Mouse (Mus musculus): Measurements from ENCODE around the gene Nkain4. TPM values are rescaled to one million over a fixed set of nuclear protein-coding genes. Genes with fewer than 3 reads are reported as not detected.

The Nkain4 gene
- total and polyA plus RNA-seq, 3 experiments, result not detected

- dilution Hi-C loops (cut with MboI; ENCODE audit: extremely low pct_ligation_motif_present, extremely low pct_unique_long_range_greater_than_20kb, low sequenced_read_pairs) (no loop called here), in situ Hi-C loops (cut with MboI; ENCODE audit: low pct_ligation_motif_present, low pct_unique_long_range_greater_than_20kb, low sequenced_read_pairs) (no loop called here)
- Histone ChIP-seq H3K4me1 (ENCODE audit: control insufficient read depth in 1 of 2, insufficient read depth in 2 of 2) (no peaks in the 10 kb centered on the region), H3K9me3 (replicated peaks; ENCODE audit: low read length) (no peaks in the 10 kb centered on the region), H3K4me3 (replicated peaks in 1 of 3; ENCODE audit: low read depth in 2 of 3, low read length in 2 of 3, poor library complexity in 1 of 3) (no peak overlapping the region), H3K36me3 (replicated peaks in 1 of 2; ENCODE audit: control insufficient read depth in 1 of 2, insufficient read depth in 1 of 2, low read length in 1 of 2) (peaks cover 9 to 37% of the 10 kb centered on the region in 2 experiments), H3K27ac (ENCODE audit: insufficient read depth, low read depth) (no peak overlapping the region), H3K4me2 (ENCODE audit: insufficient read depth, low read depth, poor library complexity, severe bottlenecking) (no peak overlapping the region), H3K9ac (ENCODE audit: insufficient read depth, low read depth) (no peak overlapping the region), H3K79me2 (replicated peaks; ENCODE audit: control insufficient read depth, extremely low read depth, insufficient read depth, poor library complexity, severe bottlenecking) (no peaks in the 10 kb centered on the region), H3K27me3 (replicated peaks) (no peaks in the 10 kb centered on the region)
- DNase-seq (ENCODE audit: extremely low read depth), result no peak
- TF ChIP-seq BHLHE40 (IDR thresholded peaks at IDR 0.05; ENCODE audit: low read depth, low read length) (no peak), JUN (IDR thresholded peaks at IDR 0.05; ENCODE audit: insufficient read depth, low read depth, low read length) (no peak), E2F4 (IDR thresholded peaks at IDR 0.05; ENCODE audit: insufficient replicate concordance, low read depth, low read length) (no peak), NELFE (IDR thresholded peaks at IDR 0.05; ENCODE audit: low read depth, low read length) (no peak), MEF2A (IDR thresholded peaks at IDR 0.05; ENCODE audit: borderline replicate concordance, low read depth, low read length) (no peak), MAX (IDR thresholded peaks at IDR 0.05; ENCODE audit: low read length) (no peak), ELF1 (IDR thresholded peaks at IDR 0.05; ENCODE audit: low read depth, low read length) (no peak), KAT2A (IDR thresholded peaks at IDR 0.05; ENCODE audit: insufficient replicate concordance, low read length) (no peak), CHD1 (IDR thresholded peaks at IDR 0.05; ENCODE audit: low read depth, low read length) (no peak), CHD2 (IDR thresholded peaks at IDR 0.05; ENCODE audit: low read length) (no peak)
Observed at GRCm38 (mm10) chr2:180987432-180988030, 33.0 kb upstream of the Nkain4 start.

DNA sequence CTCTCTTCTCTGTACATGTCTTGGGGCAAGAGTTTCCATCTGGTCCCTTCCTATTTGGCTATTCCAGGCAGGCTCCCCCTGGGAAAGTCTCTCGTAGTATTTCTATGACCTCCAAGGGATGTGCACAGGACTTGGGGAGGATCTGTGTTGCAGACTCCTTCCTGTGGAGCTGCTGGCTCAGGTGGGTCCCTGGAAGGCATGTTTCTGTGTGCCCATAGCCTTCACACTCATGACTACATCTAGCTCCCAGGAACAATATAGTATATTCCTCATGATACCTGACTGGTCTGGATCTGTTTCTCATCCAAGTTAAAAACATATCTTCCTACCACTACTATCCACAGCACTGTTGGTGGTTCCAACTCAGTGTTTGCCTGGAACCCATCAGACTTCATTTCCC, 32.5 kb upstream of the Nkain4 start:
- H3K27ac ChIP-seq (ENCODE audit: insufficient read depth, low read depth), result no peak overlapping the region
- peaks cover 14 to 42% of the 10 kb centered on the region in 2 experiments for H3K36me3 ChIP-seq (replicated peaks in 1 of 2; ENCODE audit: control insufficient read depth in 1 of 2, insufficient read depth in 1 of 2, low read length in 1 of 2)
- DNase-seq (ENCODE audit: extremely low read depth), result no peak
- TF ChIP-seq CHD2 (IDR thresholded peaks at IDR 0.05; ENCODE audit: low read length) (no peak), E2F4 (IDR thresholded peaks at IDR 0.05; ENCODE audit: insufficient replicate concordance, low read depth, low read length) (no peak), SMC3 (IDR thresholded peaks at IDR 0.05; ENCODE audit: low read depth, low read length) (no peak), MYC (IDR thresholded peaks at IDR 0.05; ENCODE audit: low read depth, low read length) (no peak), CHD1 (IDR thresholded peaks at IDR 0.05; ENCODE audit: low read depth, low read length) (no peak), NRF1 (IDR thresholded peaks at IDR 0.05; ENCODE audit: low read depth, low read length) (no peak), BHLHE40 (IDR thresholded peaks at IDR 0.05; ENCODE audit: low read depth, low read length) (no peak), POLR2A (IDR thresholded peaks at IDR 0.05; ENCODE audit: low read depth, low read length) (no peak), USF2 (conservative IDR thresholded peaks at IDR 0.05; ENCODE audit: low read depth, low read length) (no peak), RCOR1 (conservative IDR thresholded peaks at IDR 0.05; ENCODE audit: low read depth, low read length) (no peak), CTCF (conservative IDR thresholded peaks at IDR 0.05 in 1 of 2, IDR thresholded peaks at IDR 0.05 in 1 of 2; ENCODE audit: low read depth in 2 of 2, low read length in 2 of 2) (no peak), ZMIZ1 (IDR thresholded peaks at IDR 0.05; ENCODE audit: low read depth, low read length) (no peak), IRF4 (IDR thresholded peaks at IDR 0.05; ENCODE audit: low read depth, low read length) (no peak), MXI1 (IDR thresholded peaks at IDR 0.05; ENCODE audit: low read depth, low read length) (no peak), ZNF384 (IDR thresholded peaks at IDR 0.05; ENCODE audit: low read depth, low read length) (no peak), JUND (conservative IDR thresholded peaks at IDR 0.05; ENCODE audit: low read depth, low read length) (no peak), JUN (IDR thresholded peaks at IDR 0.05; ENCODE audit: insufficient read depth, low read depth, low read length) (no peak), ZKSCAN1 (IDR thresholded peaks at IDR 0.05; ENCODE audit: borderline replicate concordance, low read depth, low read length) (no peak), GABPA (IDR thresholded peaks at IDR 0.05; ENCODE audit: insufficient replicate concordance, low read depth, low read length) (no peak), ETS1 (conservative IDR thresholded peaks at IDR 0.05; ENCODE audit: low read depth, low read length) (no peak)
- no peak overlapping the region for H3K4me3 ChIP-seq (replicated peaks in 1 of 3; ENCODE audit: low read depth in 2 of 3, low read length in 2 of 3, poor library complexity in 1 of 3)
- no peak overlapping the region for H3K9ac ChIP-seq (ENCODE audit: insufficient read depth, low read depth)
- H3K27me3 ChIP-seq (replicated peaks), result no peaks in the 10 kb centered on the region
- no peaks in the 10 kb centered on the region for H3K4me1 ChIP-seq (ENCODE audit: control insufficient read depth in 1 of 2, insufficient read depth in 2 of 2)
- dilution Hi-C loops (cut with MboI; ENCODE audit: extremely low pct_ligation_motif_present, extremely low pct_unique_long_range_greater_than_20kb, low sequenced_read_pairs), result no loop called here
- H3K4me2 ChIP-seq (ENCODE audit: insufficient read depth, low read depth, poor library complexity, severe bottlenecking), result no peak overlapping the region
- H3K9me3 ChIP-seq (replicated peaks; ENCODE audit: low read length), result no peaks in the 10 kb centered on the region
- in situ Hi-C loops (cut with MboI; ENCODE audit: low pct_ligation_motif_present, low pct_unique_long_range_greater_than_20kb, low sequenced_read_pairs), result no loop called here
- no peaks in the 10 kb centered on the region for H3K79me2 ChIP-seq (replicated peaks; ENCODE audit: control insufficient read depth, extremely low read depth, insufficient read depth, poor library complexity, severe bottlenecking)

All from CH12.LX (cell line).